ENCODE assay signal across 34 mouse cellular contexts in the genomic region with DNA sequence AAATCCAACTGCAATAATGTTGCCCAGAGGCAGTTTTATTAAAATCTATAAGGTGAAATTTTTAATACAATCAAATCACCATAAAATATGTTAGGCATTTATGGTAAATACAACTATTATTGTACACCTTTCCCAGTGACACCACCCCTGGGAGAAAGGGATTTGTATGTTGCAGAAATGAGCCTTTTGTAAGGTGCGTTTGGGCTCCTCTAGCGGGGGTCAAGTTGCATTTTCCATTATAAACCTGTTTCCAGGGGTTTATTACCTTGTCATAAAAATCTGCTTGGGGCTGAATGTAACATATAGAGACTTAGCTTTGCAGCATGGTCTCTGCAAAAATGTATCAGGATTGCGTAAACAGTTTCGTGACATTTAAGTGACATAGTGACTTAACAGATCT.
"Had no signal": no experiment of that assay in that cellular context is flagged by ENCODE, and none has a peak within 500 bp of the region (broad histone marks: within the 10 kb centered on the region; RNA-seq: fewer than 3 reads in every experiment).

No protein-coding gene starts in this region.

- H3K27ac ChIP-seq: heart, embryonic 10.5 days; heart, embryonic 13.5 days; heart, embryonic 15.5 days; hindbrain, embryonic 10.5 days; hindbrain, embryonic 13.5 days; hindbrain, embryonic 14.5 days; hindbrain, embryonic 15.5 days; hindbrain, postnatal 0 days; intestine, embryonic 15.5 days; kidney, embryonic 15.5 days; kidney, postnatal 0 days; layer of hippocampus, adult 2 months had no signal

- H3K9me3 ChIP-seq: heart, embryonic 10.5 days; heart, embryonic 12.5 days; heart, embryonic 13.5 days; heart, embryonic 15.5 days; hindbrain, embryonic 10.5 days; hindbrain, embryonic 13.5 days; hindbrain, embryonic 15.5 days; intestine, embryonic 15.5 days; kidney, embryonic 15.5 days had no signal

- H3K27me3 ChIP-seq: heart, embryonic 12.5 days; heart, embryonic 13.5 days; heart, embryonic 15.5 days; hindbrain, embryonic 13.5 days; hindbrain, embryonic 15.5 days; intestine, embryonic 15.5 days; kidney, embryonic 15.5 days had no signal

- H3K36me3 ChIP-seq: heart, embryonic 10.5 days; heart, embryonic 12.5 days; heart, embryonic 13.5 days; heart, embryonic 15.5 days; hindbrain, embryonic 10.5 days; hindbrain, embryonic 13.5 days; hindbrain, embryonic 15.5 days; intestine, embryonic 15.5 days; kidney, embryonic 15.5 days had no signal

- H3K9ac ChIP-seq: heart, embryonic 12.5 days; heart, embryonic 13.5 days; heart, embryonic 15.5 days; hindbrain, embryonic 13.5 days; hindbrain, embryonic 14.5 days; hindbrain, embryonic 15.5 days; intestine, embryonic 15.5 days; kidney, embryonic 15.5 days had no signal

- DNase-seq: heart, postnatal 10 days; heart, postnatal 14 days; heart, postnatal 36 days; heart, postnatal 4 days; kidney, adult 11 months; kidney, adult 18-20 months; kidney, adult 2 months; kidney, adult 8-10 months; kidney, adult 9 months; kidney, postnatal 10 days; kidney, postnatal 14 days; kidney, postnatal 25 days; kidney, postnatal 36 days; kidney, postnatal 4 days; layer of hippocampus, adult 9-11 months; layer of hippocampus, postnatal 36 days had no signal

- H3K4me1 ChIP-seq: heart, embryonic 10.5 days; heart, embryonic 12.5 days; heart, embryonic 13.5 days; heart, embryonic 15.5 days; hindbrain, embryonic 10.5 days; hindbrain, embryonic 13.5 days; hindbrain, embryonic 15.5 days; intestine, embryonic 15.5 days; kidney, embryonic 15.5 days had no signal

- H3K4me2 ChIP-seq: heart, embryonic 11.5 days; heart, embryonic 12.5 days; heart, embryonic 13.5 days; heart, embryonic 15.5 days; hindbrain, embryonic 13.5 days; hindbrain, embryonic 14.5 days; hindbrain, embryonic 15.5 days; intestine, embryonic 15.5 days; kidney, embryonic 15.5 days had no signal

- ATAC-seq: hindbrain, embryonic 16.5 days; hindbrain, postnatal 0 days; inflammation-experienced regulatory T-cells, adult 6 months; intestine, embryonic 15.5 days; intestine, embryonic 16.5 days; intestine, postnatal 0 days had no signal

- H3K4me3 ChIP-seq: heart, embryonic 10.5 days; heart, embryonic 12.5 days; heart, embryonic 13.5 days; heart, embryonic 15.5 days; hindbrain, embryonic 10.5 days; hindbrain, embryonic 13.5 days; hindbrain, embryonic 15.5 days; intestine, embryonic 15.5 days; kidney, embryonic 15.5 days; layer of hippocampus, adult 2 months had no signal
